19 mouse cellular contexts compared by ENCODE assay signal in the genomic region with DNA sequence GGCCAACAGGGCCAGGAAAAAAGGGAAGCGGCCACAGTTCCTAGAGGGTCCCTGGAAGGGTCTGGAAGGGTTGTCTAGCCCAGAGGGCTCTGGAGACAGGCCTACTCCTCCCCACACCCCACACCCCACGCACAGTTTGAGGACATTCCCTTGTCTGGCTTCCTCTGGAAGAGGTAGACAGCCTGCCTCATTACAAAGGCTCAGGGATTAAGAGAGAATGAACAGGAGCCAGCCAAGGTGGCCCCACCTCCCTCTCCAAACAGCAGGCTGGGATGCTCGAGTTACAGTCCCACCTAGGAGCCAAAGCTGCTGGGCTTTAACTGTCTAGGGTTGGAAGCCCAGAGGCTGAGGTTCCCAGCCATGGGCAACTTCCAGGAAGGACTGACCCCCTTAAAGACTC. TPM values are rescaled to one million over a fixed set of nuclear protein-coding genes. Genes with fewer than 3 reads are reported as not detected.
A peak's percentile ranks its signal among the peaks of the same experiment; 100 is the strongest.
DNase-seq lines count a peak whose midpoint lies in the region; ATAC-seq lines count a peak whose summit lies in the region.
"Had no signal": no experiment of that assay in that cellular context is flagged by ENCODE, and none has a peak within 500 bp of the region (broad histone marks: within the 10 kb centered on the region; RNA-seq: fewer than 3 reads in every experiment).

No protein-coding gene starts in this region.

- H3K4me1 ChIP-seq in embryonic facial prominence, embryonic 15.5 days: 0 out of 2 replicates have a peak, but pooled peaks cover 9% of the 10 kb centered on the region
- H3K4me1 ChIP-seq in lung, embryonic 16.5 days (replicated peaks; ENCODE audit: control insufficient read depth, insufficient read depth, low read length): peaks cover 13% of the 10 kb centered on the region

- peak overlapping the region; percentile 84 for H3K27ac ChIP-seq in embryonic facial prominence, embryonic 15.5 days (replicated peaks)
- H3K27ac ChIP-seq in lung, embryonic 16.5 days (ENCODE audit: low read length): peak overlapping the region; percentile 96
- H3K27ac ChIP-seq: heart, adult 2 months; hindbrain, postnatal 0 days had no signal

- no peaks in the 10 kb centered on the region for H3K36me3 ChIP-seq in embryonic facial prominence, embryonic 15.5 days
- no peaks in the 10 kb centered on the region for H3K36me3 ChIP-seq in lung, embryonic 16.5 days (ENCODE audit: control insufficient read depth, insufficient read depth, low read length)

- no peaks in the 10 kb centered on the region for H3K27me3 ChIP-seq in embryonic facial prominence, embryonic 15.5 days
- H3K27me3 ChIP-seq in lung, embryonic 16.5 days (ENCODE audit: control insufficient read depth, insufficient read depth, low read depth, low read length): no peaks in the 10 kb centered on the region

- no peaks in the 10 kb centered on the region for H3K9me3 ChIP-seq in embryonic facial prominence, embryonic 15.5 days (replicated peaks)
- peaks cover 3% of the 10 kb centered on the region for H3K9me3 ChIP-seq in lung, embryonic 16.5 days (ENCODE audit: control insufficient read depth, low read length)

- peak; percentile 58; the same call in 1 of the 2 replicates for ATAC-seq in embryonic facial prominence, embryonic 15.5 days (ENCODE audit: insufficient number of reproducible peaks, low FRiP score, low TSS enrichment, low read depth)
- peak; percentile 64 for ATAC-seq in lung, embryonic 16.5 days (ENCODE audit: low read depth)
- ATAC-seq in megakaryocyte progenitor cell, adult 5-6 weeks (replicated peaks; ENCODE audit: poor library complexity): no peak
- ATAC-seq: forebrain, embryonic 14.5 days; hindbrain, postnatal 0 days had no signal

- 0 out of 2 replicates have a peak overlapping the region, but pooled peaks have one; percentile 6 for H3K4me2 ChIP-seq in embryonic facial prominence, embryonic 15.5 days (replicated peaks)
- H3K4me2 ChIP-seq in lung, embryonic 16.5 days (ENCODE audit: low read depth, low read length): peak overlapping the region; percentile 34

- peak; percentile 74 to 78 for DNase-seq in lung, adult 18-20 months
- no peak for DNase-seq in lung, postnatal 25 days (ENCODE audit: low spot score)
- no peak for DNase-seq in cerebellum, postnatal 25 days
- no peak for DNase-seq in right cerebral cortex, postnatal 10 days (ENCODE audit: low spot score in 2 of 2)
- DNase-seq: adrenal gland, postnatal 36 days; cerebellum, postnatal 10 days; heart, adult 2 months; midbrain, embryonic 14.5 days; thymus, adult 2 months had no signal

- no peak overlapping the region for H3K4me3 ChIP-seq in embryonic facial prominence, embryonic 15.5 days (replicated peaks)
- H3K4me3 ChIP-seq in lung, embryonic 16.5 days (ENCODE audit: low read length): no peak overlapping the region
- H3K4me3 ChIP-seq: heart, adult 2 months had no signal

- H3K9ac ChIP-seq in embryonic facial prominence, embryonic 15.5 days: no peak overlapping the region
- no peak overlapping the region for H3K9ac ChIP-seq in lung, embryonic 16.5 days (ENCODE audit: low read length)

- 7% methylated on average over 3 of the region's 3 CpGs for WGBS in embryonic facial prominence, embryonic 15.5 days
- WGBS in lung, embryonic 16.5 days: 8% methylated on average over 3 of the region's 3 CpGs

RNA-seq across cellular contexts. Expression of a gene that starts 8.1 kb away (rescaled TPM):
- polyA plus RNA-seq in embryonic facial prominence, embryonic 15.5 days (2015; fragmentation: Nextera tagmentation; extraction: Ambion mirVana): 20.0 and 23.0 TPM in 2 replicates
- 38.8 and 39.4 TPM in 2 replicates for polyA plus RNA-seq in lung, embryonic 16.5 days (2015; fragmentation: Nextera tagmentation; extraction: Ambion mirVana)
- total RNA-seq in megakaryocyte progenitor cell, adult 5-6 weeks (2015): not detected in 2 replicates
- total RNA-seq in megakaryocyte progenitor cell, adult 5-6 weeks (2017): not detected in 2 replicates

RNA-seq across cellular contexts. Expression of a gene that starts 46.0 kb away (rescaled TPM):
- polyA plus RNA-seq in embryonic facial prominence, embryonic 15.5 days (2015; fragmentation: Nextera tagmentation; extraction: Ambion mirVana): not detected in 2 replicates
- not detected in 2 replicates for polyA plus RNA-seq in lung, embryonic 16.5 days (2015; fragmentation: Nextera tagmentation; extraction: Ambion mirVana)
- not detected in 2 replicates for total RNA-seq in megakaryocyte progenitor cell, adult 5-6 weeks (2015)
- not detected in 2 replicates for total RNA-seq in megakaryocyte progenitor cell, adult 5-6 weeks (2017)
- total RNA-seq: adrenal gland, postnatal 36 days; gastrocnemius, adult 8-10 months; heart, adult 2 months; heart, postnatal 25 days; hindbrain, postnatal 0 days; layer of hippocampus, postnatal 10 days; left cerebral cortex, postnatal 14 days; liver, adult 2 months had no signal
- polyA plus RNA-seq: forebrain, embryonic 14.5 days; heart, adult 2 months; hindbrain, postnatal 0 days; liver, adult 2 months; midbrain, embryonic 14.5 days; thymus, adult 2 months had no signal

Comparison
In these comparisons a context has a peak if more than half of its experiments do, and no peak if none do; other contexts are left out.
1. DNase-seq: peak in lung, adult 18-20 months (2 of 2); none in lung, postnatal 25 days (single experiment), cerebellum, postnatal 25 days (0 of 2) and right cerebral cortex, postnatal 10 days (0 of 2).